Mouse (Mus musculus) CH12.LX (cell line): Measurements from ENCODE around the gene Pigk.

Source experiments
- EP300 ChIP-seq: IDR thresholded peaks from 2 replicates; pipeline ENCODE4 v1.6.1; 2011; ENCODE audit warnings: low read length, improper control_type of control experiment
- JUND ChIP-seq: conservative IDR thresholded peaks from 2 replicates; pipeline ENCODE4 v1.6.1; 2011; ENCODE audit warnings: low read depth, low read length, improper control_type of control experiment
- PAX5 ChIP-seq: IDR thresholded peaks from 2 replicates; pipeline ENCODE4 v1.6.1; 2012; ENCODE audit warnings: low read length, inconsistent platforms, mixed read lengths
- ZMIZ1 ChIP-seq: IDR thresholded peaks from 2 replicates; pipeline ENCODE4 v1.6.1; 2012; ENCODE audit warnings: low read depth, mild to moderate bottlenecking, inconsistent platforms, low read length, improper control_type of control experiment

GRCm38 (mm10) chr3:152872596-152872995 is 158.7 kb downstream of the Pigk start:
- TF ChIP-seq PAX5 (no peak), EP300 (no peak), JUND (no peak), ZMIZ1 (no peak)
